Mouse (Mus musculus): ENCODE data around the gene Crls1.

The Crls1 gene

DNA sequence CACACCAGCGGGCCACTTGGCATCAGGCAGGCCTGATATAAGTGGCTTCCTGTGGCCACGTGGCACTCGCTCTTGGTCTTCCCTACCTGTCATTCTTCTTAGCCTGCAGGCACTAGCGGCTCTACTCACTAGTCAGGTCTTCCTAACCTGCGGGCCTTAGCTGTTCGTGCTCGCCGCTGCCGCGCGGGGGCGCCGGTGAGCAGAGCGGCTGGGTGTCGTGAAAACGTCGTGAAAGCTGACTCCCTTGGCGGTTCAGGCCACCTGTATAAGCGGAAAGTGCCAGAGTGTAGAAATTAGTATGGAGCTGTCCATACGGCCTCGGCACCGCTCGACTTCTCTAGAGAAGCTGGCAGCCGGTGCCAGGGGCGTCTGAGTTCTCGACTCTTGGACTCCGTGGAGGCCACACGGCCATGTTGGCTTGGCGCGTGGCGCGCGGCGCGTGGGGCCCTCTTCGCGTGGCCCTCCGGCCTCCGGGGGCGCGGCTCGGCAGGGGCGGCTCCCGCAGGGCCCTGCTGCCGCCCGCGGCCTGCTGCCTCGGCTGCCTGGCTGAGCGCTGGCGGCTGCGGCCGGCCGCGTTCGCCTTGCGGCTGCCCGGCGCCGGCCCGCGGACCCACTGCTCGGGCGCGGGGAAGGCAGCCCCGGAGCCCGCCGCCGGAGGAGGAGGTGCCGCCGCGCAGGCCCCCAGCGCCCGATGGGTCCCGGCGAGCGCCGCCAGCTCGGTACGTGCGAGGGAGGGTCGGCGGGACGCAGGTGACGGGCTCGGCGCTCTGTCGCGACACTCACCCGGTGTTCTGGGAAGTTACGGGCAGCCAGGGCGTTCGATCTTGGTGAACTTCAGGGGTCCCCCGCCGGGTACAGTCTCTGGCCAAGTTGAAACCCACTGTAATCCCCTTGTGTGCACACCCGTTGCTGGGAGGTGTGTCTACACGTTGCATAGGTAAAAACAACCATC is at the start of gene Crls1:
Gene Crls1, plus strand, starts transcription at position 260 of the 952 bp plus-strand sequence.
- DNase-seq (ENCODE audit: low spot score in 2 of 2): peak; percentile 97 to 99

DNA sequence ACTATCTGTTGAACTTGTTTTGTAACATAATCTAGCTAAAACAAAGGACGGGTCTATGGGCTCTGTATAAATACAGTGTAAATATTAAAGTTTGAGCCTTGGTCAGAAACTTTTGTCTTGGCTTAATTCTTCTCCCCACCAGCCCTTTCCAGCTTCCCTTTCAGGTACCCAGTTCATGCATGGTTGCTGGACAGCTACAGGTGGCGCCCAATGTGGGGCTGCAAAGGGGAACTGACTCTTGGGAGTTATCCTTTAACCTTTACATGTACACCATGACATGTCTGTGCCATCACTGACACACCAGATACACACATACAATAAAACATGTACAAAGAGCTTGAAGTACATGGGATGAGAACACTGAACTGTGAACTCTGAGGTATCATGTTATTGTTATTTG is 43.5 kb upstream of the Crls1 start:
- no peak for DNase-seq (ENCODE audit: low spot score in 2 of 2)

DNA sequence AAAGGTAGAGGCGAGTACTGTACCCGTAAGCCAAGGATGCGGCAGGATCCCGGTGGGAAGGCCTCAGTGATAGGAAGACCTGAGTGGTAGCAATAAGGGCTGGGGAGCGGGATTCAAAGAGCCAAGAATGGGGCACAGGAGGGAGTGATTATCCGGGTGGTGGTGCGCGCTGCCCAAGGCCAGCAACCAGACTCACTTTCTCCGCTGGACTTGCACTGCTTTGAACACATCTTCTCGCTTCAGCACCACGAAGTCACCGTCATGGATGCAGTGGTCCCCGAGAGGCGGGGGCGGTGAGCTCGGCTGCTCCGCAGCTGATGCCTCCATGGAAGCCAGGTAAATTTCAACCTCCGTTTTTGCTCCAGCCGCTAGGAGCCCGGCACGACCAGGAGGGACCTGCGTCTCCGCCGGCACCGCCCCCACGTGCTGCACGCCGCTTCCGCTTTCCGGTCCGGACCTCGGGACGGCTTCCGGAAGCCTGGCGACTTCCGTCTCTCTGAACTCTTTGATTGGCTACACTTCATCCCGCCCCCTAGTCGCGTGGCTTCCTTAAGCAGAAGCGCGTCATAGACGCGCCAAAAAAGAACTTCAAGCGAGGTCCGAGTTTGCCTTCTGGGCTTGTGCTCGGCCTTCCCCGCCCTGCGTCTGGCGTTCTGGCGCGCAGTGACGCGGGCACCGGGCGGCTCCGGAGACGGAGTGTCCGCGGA is 30.7 kb upstream of the Crls1 start, which contains the start of the genes Trmt6 and Mcm8:
Gene Trmt6, minus strand, starts transcription at position 448 of the 707 bp plus-strand sequence.
Gene Mcm8, plus strand, starts transcription at position 534 of the 707 bp plus-strand sequence.
- DNase-seq (ENCODE audit: low spot score in 2 of 2): peak; percentile 82 to 90

DNA sequence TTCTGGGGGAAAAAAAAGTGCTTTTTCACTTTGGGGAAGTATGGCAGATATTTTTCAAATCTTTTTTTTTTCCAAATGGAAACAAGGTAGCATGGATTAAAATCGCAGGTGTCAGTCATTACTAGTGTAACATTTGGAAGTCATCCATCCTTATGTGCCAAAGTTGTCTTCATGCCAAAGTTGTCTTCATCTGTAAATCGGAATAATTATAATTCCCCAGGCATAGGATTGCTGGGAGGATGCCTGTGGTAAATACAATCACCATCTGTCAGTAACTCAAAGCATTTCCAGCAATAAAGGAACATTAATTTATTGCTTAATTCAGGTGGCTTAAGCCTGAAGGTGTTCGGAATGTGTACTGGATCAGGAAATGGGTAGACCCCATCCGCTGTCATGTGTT is 5.4 kb upstream of the Crls1 start:
- DNase-seq (ENCODE audit: low spot score in 2 of 2): no peak

DNA sequence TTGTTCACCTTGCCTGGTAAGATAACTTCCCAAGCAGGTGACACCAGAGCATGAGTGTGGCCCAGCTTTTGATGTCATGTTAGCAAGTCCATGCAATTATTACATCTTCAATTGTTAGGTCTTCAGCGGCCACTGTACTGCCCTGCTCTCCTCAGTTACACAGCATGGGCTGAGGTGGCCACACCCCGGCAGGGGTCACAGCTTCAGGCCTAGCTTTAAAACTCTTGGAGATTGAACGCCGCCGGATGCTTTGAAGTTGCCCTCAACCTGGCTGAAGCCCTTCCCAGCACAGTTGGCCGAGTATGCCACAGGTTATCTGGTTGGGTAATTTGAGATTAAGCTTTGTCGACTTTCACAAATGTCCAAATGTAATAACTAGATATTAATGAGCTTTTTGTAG is 1.1 kb downstream of the Crls1 start:
- no peak for DNase-seq (ENCODE audit: low spot score in 2 of 2)

DNA sequence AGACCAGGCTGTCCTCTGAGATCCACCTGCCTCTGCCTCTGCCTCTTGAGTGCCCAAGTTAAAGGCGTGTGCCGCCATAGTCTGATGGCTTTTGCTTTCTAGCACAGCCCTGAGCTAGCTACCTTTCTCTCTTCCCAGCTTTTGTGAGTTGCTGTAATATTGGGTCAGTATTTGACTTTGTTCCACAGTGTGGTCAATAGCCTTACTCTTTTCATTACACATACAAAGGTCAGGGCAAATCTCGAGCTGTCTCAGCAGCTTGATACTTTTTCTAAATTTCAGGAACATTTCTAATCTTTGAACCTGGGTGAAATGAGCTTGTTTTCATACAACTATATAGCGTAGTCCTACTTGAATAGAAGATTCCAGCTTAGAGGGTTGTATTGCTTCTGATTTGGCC is 1.9 kb downstream of the Crls1 start:
- no peak for DNase-seq (ENCODE audit: low spot score in 2 of 2)

DNA sequence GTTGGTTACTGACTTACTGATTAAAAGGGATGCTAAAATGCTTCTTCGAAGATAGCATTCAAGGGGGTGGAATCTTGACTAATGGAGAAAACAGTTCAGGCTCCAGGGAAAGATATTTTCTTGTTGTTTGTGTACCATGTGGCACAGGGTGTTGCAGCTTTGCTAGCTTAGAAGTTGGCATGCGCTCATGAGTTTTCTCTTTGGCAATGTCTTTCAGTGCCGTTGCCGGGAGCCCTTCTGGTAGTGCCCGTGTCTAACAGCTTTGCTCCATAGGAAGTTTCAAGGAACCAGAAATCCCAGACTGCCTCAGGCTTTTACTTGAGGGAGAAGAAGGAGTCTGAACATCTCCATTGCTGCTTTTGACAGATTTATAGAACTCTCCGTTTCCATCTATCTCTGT is 2.7 kb downstream of the Crls1 start:
- no peak for DNase-seq (ENCODE audit: low spot score in 2 of 2)

DNA sequence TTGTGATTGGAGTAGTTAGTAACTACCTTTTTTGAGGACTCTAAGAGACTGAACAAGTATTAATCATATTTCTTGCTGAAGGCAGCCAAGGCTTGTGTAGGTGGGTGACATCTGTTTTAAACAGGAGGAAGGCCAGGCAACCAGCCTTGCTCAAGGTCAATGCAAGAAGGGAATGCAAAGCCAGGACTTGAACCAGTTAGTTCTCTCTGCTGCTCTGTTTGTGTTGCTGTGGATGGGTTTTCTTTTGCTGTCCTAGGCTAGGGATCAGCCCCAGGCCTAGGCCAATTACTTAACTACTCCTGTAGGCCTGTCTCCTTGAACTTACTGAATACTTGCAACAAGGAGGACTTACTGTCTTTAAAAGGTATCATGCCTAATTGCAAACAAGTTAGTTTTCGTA is 6.6 kb downstream of the Crls1 start:
- DNase-seq (ENCODE audit: low spot score in 2 of 2): no peak

DNA sequence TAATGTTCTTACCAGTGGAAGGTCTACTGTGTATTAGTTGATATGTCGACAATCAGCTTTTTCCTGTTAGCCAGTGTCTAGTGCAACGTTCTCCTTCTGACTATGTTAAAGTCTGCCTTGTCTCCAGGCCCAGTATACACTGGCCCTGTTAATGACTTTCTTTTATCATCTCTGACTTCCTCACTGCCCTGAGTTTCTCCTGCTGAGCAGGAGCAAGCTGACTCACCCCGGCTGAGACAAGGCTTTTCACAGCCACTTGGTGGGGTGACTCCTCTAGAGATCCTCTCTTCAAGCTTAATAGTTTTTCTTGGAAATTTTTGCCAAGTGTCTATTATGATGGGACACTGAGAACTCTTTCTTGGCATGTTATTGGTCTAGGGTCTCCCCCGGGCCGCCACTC is 9.9 kb downstream of the Crls1 start:
- DNase-seq (ENCODE audit: low spot score in 2 of 2): no peak

DNA sequence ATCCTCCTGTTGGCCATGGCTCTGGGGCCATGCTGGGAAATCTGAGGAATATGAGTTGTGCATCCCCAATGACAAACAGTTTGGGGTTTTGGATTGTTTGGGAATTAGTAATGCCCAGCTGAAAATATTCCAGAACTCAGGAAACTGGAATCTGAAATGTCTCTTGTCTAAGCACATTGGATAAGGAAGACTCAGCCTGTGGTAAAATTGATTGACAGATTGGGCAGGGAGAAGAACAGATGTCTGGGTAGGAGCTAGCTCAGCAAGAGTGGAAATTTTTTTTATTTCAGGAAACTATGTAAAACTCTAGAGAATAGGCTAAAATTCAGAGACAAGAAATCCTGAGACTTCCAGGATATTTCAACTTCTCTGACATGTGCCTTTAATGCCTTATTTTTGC is 14.0 kb downstream of the Crls1 start:
- no peak for DNase-seq (ENCODE audit: low spot score in 2 of 2)

DNA sequence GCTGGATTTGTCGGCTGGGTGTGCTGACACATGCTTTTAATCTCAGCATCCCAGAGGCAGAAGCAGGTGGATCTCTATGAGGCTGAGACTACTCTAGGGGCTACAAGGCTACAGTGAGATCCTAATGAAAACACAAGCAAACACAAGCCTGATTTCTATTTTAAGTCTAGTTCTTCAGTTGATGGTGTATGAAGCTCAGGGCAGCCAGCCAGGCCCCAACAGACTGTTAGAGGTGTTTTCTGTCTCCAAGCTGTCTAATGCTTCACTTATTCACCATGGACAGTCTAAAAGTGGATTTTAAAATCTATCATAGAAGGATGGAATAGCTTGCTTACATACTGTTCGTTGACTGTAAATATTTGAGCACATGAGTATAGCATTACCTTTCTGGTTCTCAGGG is 15.0 kb downstream of the Crls1 start:
- no peak for DNase-seq (ENCODE audit: low spot score in 2 of 2)

DNA sequence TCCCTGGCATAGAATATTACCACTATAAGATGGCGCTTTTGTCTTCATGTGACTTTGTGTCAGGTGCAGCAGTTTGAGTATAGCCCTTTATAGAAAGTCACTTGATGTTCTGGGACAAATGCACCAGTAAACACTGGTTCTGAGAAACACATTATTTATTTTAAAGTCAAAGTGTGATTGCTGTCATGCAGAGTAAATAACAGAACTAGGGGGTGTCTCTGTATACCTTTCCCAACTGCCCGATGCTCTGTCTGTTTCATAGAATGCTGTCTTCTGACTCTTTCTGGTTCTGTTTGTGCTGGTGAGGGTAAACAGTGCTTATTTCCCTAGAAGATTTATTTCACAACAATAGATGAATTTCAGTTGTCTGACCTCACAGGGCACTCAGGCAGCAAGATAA is 16.9 kb downstream of the Crls1 start:
- no peak for DNase-seq (ENCODE audit: low spot score in 2 of 2)

DNA sequence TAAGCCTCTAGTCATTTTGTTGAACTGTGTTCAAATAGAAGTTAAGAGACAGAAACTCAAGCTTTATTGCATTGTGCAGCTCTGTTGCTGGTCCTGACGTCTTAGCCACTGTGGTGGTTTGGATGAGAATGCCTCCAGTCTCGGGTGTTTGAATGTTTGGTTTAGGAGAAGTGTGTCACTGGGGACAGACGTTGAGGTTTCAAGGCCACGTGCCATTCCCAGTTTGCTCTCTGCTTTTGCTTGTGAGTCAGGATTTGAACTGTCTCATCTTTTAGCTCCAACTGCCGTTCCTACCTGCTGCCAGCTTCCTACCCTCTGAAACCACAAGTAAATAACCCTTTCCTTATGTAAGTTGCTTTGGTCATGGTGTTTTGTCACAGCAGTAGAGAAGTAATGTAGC is 21.1 kb downstream of the Crls1 start:
- DNase-seq (ENCODE audit: low spot score in 2 of 2): no peak

DNA sequence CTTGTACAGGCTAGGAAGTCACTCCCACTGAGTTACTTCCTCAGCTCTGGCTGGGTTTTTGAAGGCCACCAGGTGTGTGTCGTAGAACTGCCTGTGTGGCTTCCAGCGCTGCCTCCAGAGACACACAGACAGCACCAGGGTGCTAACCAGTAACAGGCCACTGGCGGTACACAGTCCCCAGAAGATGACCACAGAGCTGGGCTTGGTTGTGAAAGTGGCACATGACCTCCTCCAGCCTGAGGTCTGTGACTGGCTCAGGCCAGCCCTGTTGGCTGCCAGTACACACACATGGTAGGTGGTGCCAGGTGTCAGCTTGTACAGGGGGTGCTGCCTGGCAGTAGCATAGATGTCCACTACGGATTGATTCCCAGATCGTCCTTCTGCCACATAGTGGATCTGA is 23.2 kb downstream of the Crls1 start:
- no peak for DNase-seq (ENCODE audit: low spot score in 2 of 2)

DNA sequence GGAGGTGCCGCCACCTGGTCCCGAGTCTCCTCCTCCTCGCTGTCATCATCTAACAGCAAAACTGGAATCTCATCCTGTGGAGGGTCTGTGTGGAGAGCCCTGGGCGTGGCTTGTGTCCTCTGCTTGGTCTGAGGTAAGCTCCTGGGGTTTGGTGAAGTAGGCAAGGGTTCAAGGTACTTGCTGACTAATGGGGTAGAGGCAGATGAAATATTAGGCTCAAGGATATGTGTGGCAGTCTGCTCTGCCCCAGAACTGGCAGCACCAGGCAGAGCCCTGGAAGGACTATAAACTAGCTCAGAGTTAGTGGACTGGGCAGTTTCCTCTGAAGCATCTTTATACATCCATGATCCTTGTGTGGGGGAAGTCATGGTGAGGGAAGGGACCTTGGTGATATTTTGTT is 23.8 kb downstream of the Crls1 start:
- no peak for DNase-seq (ENCODE audit: low spot score in 2 of 2)

DNA sequence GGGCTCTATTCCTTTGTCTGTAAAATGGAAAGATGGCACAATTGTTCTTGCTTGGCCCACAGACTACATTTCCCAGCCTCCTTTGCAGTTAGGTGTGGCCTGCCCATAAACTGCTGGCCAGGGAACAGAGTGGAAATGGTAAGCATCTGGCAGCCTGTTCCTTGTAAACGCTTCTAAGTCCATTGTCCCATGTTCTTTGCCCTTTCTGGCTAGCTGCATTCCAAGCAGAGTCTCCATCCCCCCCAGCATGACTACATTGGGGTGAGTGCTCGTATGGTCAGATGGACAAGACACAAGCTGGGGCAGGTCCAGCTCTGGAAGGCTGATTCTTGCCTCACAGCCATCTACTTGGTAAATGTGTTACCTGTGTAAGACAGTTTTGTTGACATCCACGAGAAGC is 25.2 kb downstream of the Crls1 start:
- DNase-seq (ENCODE audit: low spot score in 2 of 2): no peak

DNA sequence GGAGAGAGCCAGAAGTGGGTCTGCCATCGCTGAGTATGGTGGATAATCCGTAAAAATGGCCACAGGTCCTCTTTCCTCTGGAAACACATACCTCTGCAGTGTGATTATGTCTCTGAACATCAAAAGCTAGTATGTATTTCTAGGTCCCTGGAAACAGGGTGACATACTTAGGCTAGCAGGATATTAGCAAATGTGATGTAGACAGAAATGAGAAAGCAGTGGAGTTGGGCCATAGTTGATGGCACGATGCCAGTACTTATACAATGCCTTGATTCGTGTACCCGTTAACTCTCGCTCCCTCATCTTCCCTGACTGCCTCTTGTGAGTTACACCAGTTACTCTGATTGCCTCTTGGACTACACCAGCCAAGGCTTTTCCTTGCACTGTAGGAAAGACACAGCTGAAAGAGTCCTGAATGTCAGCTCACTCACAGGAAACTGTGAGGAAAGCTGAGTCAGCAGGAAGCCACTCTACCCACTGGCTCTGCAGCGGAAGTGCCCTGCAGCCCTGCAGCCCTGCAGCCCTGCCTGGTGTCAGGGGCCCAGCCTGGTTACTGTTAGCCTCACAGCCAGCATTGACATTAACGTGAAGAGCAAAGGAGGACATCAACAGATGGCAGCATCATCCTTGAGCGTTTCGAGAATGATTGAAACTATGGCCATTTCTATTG is 27.3 kb downstream of the Crls1 start:
- DNase-seq (ENCODE audit: low spot score in 2 of 2): no peak

DNA sequence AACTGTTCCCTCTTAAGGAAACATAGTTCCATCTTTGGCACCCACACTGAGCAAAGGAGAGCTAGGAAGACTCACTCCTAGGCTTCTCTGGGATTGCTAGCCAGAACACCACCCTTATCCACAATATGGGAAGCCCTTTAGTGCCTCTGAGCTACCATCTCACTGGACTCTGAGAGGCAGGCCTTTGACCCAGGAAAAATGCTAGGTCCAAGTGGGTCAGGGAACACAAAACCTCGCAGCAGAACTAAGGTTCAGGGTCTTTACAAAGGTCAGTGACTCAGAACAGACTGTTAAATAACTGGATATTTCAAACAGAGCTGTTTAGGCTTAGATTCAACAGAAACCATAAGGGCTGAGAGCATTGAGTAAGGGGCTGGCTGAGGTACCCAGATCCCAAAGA is 30.5 kb downstream of the Crls1 start:
- DNase-seq (ENCODE audit: low spot score in 2 of 2): no peak

DNA sequence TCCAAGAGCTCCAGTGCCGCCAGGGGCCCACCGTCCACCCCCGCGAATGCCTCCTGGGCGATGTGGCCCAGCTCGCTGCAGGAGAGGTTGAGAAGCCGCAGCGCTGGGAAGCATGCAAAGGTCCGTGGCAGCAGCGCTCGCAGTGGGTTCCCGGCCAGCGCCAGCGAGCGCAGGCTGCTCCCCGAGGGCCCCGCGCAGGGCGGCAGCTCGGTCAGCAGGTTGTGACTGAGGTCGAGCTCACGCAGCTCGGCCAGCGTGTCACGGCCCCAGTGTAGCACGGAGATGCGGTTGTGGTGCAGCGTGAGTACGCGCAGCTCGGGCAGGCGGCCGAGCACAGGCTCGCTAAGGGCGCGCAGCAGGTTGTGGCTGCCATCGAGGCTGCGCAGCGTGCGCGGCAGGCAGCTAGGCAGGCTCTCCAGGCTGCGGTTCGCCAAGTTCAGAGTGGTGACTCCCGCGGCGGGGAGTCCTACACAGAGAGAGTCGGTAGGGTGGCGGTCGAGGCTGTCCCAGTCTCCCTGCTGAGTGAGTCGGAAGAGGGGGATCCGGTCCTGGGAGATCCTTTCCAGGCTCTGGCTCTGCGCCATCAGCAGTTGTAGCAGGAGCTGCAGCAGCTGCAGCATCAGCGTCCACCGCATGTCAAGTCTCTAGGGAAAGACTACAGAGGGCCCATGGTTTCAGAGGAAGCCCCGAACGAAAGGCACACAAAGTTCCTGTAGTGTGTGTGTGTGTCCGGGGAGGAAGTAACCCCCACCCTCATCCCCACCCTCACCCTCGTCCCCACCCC is 33.0 kb downstream of the Crls1 start:
- no peak for DNase-seq (ENCODE audit: low spot score in 2 of 2)

DNA sequence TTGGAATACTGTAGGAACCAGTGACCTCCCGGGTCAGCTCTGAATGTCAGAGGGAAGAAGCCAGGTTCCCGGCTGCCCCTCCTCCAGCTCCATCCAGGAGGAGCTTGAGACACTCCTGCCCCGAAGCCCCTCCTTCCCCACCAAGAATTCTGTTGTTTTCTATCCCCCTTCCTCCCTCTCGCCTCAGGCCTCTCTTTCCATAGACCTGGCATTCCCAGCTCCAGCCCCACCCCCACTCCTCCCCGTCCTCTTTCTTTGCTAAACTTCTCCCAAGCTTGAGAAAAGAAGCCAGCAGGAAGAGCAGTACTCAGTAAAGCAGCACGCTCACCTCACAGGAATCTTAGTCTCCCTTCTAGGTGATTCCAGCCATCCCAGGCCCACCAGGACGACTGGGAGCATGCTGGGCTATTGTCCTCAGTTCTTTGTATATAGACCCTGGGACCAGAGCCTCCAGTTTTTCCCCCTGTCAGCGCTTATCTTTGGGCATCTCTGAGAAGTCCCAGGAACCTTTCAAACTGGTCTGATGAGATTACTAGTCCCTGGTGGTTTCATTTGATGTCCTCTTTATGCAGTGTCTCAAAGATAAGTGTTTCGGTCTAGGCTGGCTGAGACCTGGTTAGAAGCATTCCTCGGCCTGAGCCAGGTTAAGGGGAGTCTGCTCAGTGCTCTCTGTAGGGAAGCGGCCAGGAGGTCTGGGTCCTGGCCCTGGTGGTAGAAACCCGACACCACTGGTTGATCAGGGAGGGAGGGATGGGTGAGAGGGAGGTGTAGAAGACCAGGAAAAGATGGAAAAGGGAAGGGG is 34.6 kb downstream of the Crls1 start, which contains the start of gene Lrrn4:
Gene Lrrn4, minus strand, starts transcription at position 48 of the 802 bp plus-strand sequence.
- DNase-seq (ENCODE audit: low spot score in 2 of 2): no peak
